Mouse (Mus musculus) urinary bladder, postnatal 25 days (tissue): Measurements from ENCODE around the gene Gm6899.
A peak's percentile ranks its signal among the peaks of the same experiment; 100 is the strongest.

Experiments used
- DNase-seq: peaks from one replicate; pipeline ENCODE4 v3.0.0; 2022; ENCODE audit warnings: low spot score

Gene Gm6899

GRCm38 (mm10) chr11:26593061-26594059 is at the start of gene Gm6899, which contains the start of gene Vrk2:
Gene Gm6899 (plus strand): TSS chr11:26593241.
Gene Vrk2 (minus strand): TSS chr11:26593999.
- DNase-seq, result peak; percentile 80

- DNase-seq, result no peak
Observed at GRCm38 (mm10) chr11:26551551-26551950, 41.5 kb upstream of the Gm6899 start.

GRCm38 (mm10) chr11:26585409-26586366 is 7.4 kb upstream of the Gm6899 start:
- no peak for DNase-seq

- no peak for DNase-seq
Observed at GRCm38 (mm10) chr11:26586367-26587183, 6.5 kb upstream of the Gm6899 start.

DNA sequence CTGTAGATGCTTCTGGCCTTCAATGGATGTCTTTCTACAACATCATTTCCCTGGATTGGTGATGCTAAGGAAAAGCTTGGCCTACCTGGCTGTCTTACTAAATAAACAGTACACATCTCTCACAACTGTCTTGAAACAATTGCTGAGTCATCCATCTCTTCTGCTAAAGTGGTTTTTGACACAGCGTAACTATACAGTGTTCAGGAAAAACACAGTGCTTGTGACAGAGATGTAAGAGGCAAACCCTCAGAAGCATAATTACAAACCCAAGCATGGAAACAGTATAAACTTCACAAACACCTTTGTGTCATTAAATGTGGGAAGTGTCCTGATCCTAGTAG is 5.9 kb upstream of the Gm6899 start:
- no peak for DNase-seq

GRCm38 (mm10) chr11:26592395-26593053 is 517 bp upstream of the Gm6899 start:
- DNase-seq, result peak; percentile 7

GRCm38 (mm10) chr11:26594487-26594886 is 1.4 kb downstream of the Gm6899 start:
- DNase-seq, result no peak

GRCm38 (mm10) chr11:26596186-26596585 is 3.1 kb downstream of the Gm6899 start:
- no peak for DNase-seq

DNA sequence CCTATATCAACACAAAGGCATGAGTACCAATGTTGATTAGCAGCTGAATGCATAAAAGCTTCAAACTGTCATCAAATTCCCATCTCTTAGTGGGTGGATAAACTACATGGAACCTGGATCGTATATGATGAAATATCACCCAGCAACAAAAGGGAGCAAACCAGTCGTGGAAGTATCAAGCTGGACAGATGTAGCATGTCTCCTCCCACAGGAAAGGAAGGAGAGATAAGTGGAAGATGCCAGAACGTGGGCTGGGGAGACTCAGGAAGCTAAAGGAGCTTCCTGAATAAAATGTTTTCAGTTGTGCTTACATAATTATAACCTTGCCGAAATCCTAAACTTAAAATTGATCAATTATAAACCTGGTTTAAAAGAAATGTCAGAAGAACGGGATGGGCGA is 4.1 kb downstream of the Gm6899 start:
- DNase-seq, result no peak

DNA sequence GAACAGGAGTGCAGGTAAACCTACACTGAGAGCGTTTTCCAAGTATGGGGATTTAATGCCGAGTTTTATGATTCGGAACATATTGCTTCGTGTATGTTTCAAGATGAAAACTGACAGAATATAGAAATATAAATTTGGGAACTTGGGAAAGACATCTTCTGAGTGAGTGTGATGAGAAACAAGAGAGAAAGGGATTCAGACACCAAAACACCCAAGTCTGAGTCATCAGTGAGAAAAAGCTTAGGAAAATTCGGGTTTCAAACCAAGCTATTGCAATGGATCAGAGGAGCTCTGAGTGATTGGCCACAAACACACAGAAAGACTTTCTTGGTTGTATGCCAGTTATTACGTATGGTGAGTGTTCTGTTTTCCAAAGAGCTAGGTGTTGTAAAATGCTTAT is 4.7 kb downstream of the Gm6899 start:
- no peak for DNase-seq

GRCm38 (mm10) chr11:26598876-26599275 is 5.8 kb downstream of the Gm6899 start:
- no peak for DNase-seq

DNA sequence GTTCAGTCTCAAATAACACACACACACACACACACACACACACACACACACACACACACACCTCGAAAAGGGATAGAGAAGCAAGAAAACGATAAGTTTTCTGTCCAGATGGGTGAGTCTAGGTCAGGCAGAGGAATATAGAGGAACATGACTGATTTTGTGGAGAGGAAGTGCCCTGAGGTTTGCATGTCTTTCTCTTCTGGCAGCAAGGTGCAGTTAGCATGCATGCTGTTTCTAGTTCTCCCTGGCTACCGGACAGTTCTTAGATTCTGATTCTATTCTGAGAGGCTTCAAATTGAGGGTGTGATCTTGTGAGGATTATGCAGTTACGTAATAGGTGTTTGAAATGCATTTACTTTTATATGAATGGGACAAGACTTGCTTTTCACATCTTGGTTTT is 7.7 kb downstream of the Gm6899 start:
- no peak for DNase-seq

DNA sequence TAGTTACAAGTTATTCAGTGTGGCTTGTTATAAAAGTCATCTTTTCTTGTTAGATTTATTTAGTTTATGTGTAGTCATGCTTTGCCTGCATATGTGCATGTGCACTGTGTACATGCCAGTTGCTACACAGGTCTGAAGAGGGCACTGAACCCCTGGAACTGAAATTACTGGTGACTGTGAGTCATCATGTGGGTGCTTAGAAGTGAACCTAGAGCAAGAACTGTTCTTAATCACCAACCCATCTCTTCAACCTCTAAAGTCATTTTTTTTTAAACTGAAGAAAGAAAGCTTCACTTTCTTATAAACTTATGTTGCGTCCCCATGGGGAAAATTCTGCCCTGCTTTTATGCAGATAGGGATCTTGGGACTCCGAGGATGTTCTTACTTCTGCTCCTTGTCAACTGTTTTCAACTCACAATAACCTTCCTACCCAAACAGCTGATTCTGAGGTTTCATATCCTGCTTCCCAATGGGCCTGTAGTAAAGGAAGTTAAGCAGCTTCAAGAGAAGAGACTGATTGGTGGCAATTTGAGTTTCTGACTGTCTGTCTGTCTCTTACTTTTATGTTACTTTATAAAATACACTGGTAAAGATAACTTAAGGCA is 8.6 kb downstream of the Gm6899 start:
- DNase-seq, result no peak

DNA sequence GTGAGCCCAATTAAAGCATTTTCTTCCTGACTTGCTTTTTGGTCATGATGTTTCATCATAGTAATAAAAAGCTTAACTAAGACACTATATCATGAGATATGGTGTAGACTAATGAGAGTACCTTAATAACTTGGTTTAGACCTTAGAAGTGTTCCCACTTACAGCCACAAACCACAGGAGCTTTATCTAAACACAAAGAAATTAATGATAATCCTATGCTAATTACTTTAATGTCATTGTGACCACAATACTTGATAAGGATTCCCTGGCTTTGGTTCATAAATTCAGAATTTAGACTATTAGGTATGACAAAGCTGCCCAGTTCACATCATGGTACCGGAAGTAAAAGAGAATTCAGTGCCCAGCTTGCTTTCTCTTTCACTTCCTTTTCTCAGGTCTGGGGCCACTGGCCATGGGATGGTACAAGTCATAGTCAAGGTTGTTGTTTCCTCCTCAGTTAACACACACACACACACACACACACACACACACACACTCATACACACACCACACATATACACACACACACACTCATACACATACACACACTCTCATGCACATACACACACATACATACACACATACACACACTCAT is 11.1 kb downstream of the Gm6899 start:
- no peak for DNase-seq

DNA sequence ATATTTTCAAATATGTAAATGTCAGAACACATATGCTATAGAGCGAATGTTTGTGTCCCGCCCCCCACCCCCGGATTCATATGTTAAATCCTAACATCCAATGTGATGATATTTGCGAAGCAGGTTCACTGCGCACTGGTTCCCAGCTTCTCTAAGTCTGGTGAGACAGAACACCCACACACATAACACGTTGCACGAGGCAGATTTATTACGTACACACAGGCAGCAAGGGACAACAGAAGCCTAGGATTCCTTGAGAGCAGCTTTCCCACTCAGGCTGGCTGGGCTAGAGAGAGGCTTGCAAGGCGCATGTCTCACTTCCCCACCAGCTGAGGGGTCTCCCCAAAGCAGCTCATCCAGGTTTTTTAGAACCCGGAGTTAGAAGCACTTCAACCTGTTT is 15.8 kb downstream of the Gm6899 start:
- DNase-seq, result no peak

DNA sequence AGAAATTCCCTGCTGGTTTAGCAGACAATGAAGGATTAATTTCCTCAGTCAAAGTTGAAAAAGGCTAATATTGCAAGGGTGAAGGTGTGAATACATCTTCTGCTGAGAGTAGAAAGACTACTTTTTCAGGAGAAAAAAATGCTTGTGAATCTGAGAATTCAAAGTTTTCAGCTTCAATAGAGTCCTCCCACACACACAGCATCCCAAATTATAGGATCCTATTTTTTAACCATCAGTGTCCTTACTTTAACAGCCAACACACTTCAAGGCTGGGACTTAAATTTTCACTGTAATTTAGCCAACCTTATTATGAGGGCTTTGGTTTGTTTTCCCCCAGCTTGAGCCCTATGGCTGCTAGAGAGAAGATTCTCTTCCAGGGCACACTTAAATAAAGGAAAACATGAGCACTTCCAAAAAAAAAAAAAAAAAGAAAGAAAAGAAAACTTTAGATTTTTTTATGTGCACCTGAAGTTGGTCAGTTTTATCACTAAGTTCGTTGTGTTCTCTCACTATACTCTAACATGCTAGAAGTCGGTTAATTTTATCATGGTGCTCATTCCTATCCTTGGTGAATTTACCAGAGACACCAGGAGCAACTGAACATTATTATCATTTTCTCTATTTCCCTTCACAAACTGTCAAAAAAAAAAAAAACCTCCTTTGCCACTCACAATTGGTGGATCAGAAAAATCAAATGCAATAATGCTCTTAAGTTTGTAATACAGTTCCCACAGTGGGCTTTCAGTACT is 25.6 kb downstream of the Gm6899 start:
- no peak for DNase-seq

DNA sequence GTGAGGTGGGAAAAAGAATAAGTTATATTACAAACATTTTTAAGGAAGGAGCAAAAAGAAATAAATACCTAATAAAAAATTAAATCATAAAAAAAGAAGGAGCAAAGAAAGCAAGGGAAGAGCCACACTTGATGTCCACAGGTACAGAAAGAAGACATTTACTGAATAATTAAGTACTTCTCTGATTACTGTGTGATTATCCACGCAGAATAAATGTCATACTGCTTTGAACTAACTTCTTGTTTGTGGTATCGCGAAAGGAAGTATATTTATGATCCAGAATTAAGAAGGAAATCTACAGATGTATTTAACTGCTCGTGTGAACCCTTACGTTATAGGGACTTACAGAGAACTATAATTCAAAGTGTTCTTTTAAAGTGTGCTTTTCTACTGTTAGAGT is 29.7 kb downstream of the Gm6899 start:
- no peak for DNase-seq

GRCm38 (mm10) chr11:26636239-26636638 is 43.2 kb downstream of the Gm6899 start:
- DNase-seq, result no peak

GRCm38 (mm10) chr11:26640314-26640785 is 47.3 kb downstream of the Gm6899 start:
- no peak for DNase-seq

- no peak for DNase-seq
Observed at GRCm38 (mm10) chr11:26642141-26642540, 49.1 kb downstream of the Gm6899 start.
